Mouse (Mus musculus) limb, embryonic 10.5 days (tissue): Measurements from ENCODE around the gene Josd1. TPM values are rescaled to one million over a fixed set of nuclear protein-coding genes. Genes with fewer than 3 reads are reported as not detected.
A peak's percentile ranks its signal among the peaks of the same experiment; 100 is the strongest.
"Not testable (repeated sequence)": the region's sequence is repeated elsewhere in the genome, so short reads cannot be mapped to it uniquely, and the experiment has no call there.

ENCODE experiments used
- DNase-seq: peaks from one replicate; pipeline ENCODE4 v3.0.0-alpha.2; 2017; ENCODE audit warnings: low spot score
- H3K27ac ChIP-seq: fragments of 300-500 bp; sonication (generic); 2 replicates; pipeline ENCODE4 v1.5.1; 2016; ENCODE audit warnings: mild to moderate bottlenecking
- H3K27me3 ChIP-seq: fragments of 300-500 bp; sonication (generic); 2 replicates; pipeline ENCODE4 v1.6.1; 2016; ENCODE audit warnings: low read depth, mild to moderate bottlenecking; ENCODE audit not compliant: poor library complexity, severe bottlenecking
- H3K36me3 ChIP-seq: fragments of 300-500 bp; sonication (generic); 2 replicates; pipeline ENCODE4 v1.6.1; 2016; ENCODE audit warnings: mild to moderate bottlenecking, moderate library complexity
- H3K4me1 ChIP-seq: fragments of 300-500 bp; sonication (generic); 2 replicates; pipeline ENCODE4 v1.6.1; 2016
- H3K4me3 ChIP-seq: fragments of 300-500 bp; sonication (generic); 2 replicates; pipeline ENCODE4 v1.5.1; 2016; ENCODE audit warnings: mild to moderate bottlenecking, moderate library complexity
- H3K9me3 ChIP-seq: fragments of 300-500 bp; sonication (generic); replicated peaks from 2 replicates; pipeline ENCODE4 v1.6.1; 2016; ENCODE audit warnings: mild to moderate bottlenecking
- WGBS: fragments of 180-500 bp; shearing (Covaris S2); methylation state at CpG from one replicate; pipeline ENCODE4 v1.1.7; 2016; 5-methylcytosine and 5-hydroxymethylcytosine counted together
- polyA plus RNA-seq: library from polyadenylated mRNA; unstranded; fragments of >200 nt; fragmentation: Nextera tagmentation; extraction: Ambion mirVana; gene quantifications from 2 replicates; pipeline ENCODE4 v1.2.1, GENCODE M21; 2016

Gene Josd1
- polyA plus RNA-seq, 1 experiment from 2014 or later, result 24.6 TPM

DNA sequence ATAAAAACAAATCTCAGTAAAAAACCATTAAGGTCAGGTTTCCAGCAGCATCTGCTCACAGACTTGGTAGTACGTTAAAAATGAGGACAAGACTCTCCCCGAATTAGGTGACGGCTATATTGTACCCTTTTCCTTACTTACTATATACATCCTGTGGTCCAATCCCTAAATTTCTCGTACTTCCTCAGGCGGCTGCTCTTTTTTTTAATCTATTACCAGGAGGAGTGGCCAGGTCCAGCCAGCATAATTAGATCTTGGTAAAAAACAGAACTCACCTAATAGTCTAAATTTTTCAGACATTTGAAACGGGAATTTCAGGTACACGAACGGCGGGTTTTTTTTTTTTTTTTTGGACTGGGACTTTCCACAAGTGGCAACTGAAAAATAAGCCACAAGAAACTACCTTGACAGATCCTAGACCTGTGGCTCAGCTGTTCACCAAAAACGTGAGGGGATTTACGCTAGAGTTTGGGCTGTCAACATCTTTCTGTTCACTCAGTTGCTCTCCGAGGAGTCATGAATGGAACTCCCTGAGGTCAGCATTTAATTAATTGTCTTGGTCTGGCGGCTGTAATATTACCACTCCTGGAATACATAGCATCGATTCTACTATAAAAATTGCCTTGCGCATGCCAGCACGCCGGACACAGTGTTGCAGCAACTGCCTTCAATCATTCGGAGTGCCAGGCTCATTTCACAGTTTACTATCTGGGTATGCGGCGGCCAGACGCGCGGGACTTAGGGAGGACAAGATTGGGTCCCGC, 2.1 kb upstream of the Josd1 start:
- DNase-seq, result no peak
- H3K27ac ChIP-seq, result peak overlapping the region; percentile 47; the same call in 1 of the 2 replicates
- H3K27me3 ChIP-seq, result no peaks in the 10 kb centered on the region
- H3K36me3 ChIP-seq, result peaks cover 12% of the 10 kb centered on the region
- 17% methylated on average over 24 of the region's 24 CpGs for WGBS
- peaks cover 65% of the 10 kb centered on the region for H3K4me1 ChIP-seq
- no peaks in the 10 kb centered on the region for H3K9me3 ChIP-seq
- peak overlapping the region; percentile 79 for H3K4me3 ChIP-seq

DNA sequence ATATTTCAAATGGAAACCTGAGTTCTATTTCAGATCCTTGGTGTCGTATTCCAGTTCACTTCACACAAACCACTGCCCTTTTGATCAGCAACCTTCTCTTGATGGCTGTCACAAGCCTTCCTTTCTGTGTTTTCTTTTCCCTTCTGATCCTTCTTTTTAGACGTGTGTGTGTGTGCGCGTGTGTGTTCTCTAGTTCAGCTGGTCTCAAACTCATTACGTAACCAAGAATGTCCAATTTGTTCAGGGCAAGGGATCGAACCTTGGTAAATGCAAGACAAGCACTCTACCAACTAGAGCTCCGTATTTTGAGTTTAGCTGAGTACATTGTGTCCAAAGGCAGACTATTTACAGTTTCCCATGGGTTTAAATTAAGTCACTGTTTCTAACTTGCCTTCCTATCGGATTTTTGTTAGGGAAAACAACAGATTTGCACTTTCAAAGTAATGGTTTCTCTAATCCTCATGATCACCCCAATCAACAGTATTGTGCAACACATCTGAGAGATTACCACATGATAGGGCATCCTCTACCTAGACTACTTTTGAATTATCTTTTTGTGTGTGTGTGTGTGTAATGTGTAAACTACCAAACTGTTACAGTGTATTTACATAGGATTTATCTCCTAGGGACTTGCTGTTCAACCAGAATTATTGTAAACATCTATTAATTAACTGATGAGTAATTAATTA, 693 bp upstream of the Josd1 start:
- 5% methylated on average over 8 of the region's 8 CpGs for WGBS
- no peak for DNase-seq
- Histone ChIP-seq H3K4me1 (peaks cover 69% of the 10 kb centered on the region), H3K9me3 (no peaks in the 10 kb centered on the region), H3K27ac (peak overlapping the region; percentile 95), H3K27me3 (no peaks in the 10 kb centered on the region), H3K4me3 (peak overlapping the region; percentile 92), H3K36me3 (peaks cover 4% of the 10 kb centered on the region; the same call in 1 of the 2 replicates)

DNA sequence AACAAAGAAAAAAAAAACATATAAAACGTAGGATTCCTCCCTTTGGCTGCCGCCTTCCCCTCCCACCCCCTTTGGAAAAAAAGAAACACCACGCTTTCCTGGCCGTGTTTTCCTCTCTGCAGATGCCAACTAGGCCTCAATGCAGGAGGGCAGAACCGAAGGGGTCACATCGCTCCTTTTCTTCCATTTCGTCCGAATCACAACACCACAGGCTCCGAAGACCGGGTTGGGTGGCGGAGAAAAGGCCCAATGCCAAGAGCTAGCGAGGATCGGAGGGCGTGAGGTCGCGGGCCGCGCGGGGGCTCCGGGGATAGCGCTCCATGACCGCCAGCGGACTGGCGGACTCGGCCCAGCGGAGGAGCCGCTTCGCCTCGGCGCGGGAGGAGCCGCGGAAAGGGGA, 544 bp downstream of the Josd1 start:
- peaks cover 10% of the 10 kb centered on the region for H3K36me3 ChIP-seq
- peak overlapping the region; percentile 95 for H3K27ac ChIP-seq
- WGBS, result under 1% methylated on average over 27 of the region's 33 CpGs
- no peaks in the 10 kb centered on the region for H3K9me3 ChIP-seq
- DNase-seq, result peak; percentile 78
- H3K4me1 ChIP-seq, result peaks cover 69% of the 10 kb centered on the region
- H3K27me3 ChIP-seq, result no peaks in the 10 kb centered on the region
- peak overlapping the region; percentile 92 for H3K4me3 ChIP-seq

DNA sequence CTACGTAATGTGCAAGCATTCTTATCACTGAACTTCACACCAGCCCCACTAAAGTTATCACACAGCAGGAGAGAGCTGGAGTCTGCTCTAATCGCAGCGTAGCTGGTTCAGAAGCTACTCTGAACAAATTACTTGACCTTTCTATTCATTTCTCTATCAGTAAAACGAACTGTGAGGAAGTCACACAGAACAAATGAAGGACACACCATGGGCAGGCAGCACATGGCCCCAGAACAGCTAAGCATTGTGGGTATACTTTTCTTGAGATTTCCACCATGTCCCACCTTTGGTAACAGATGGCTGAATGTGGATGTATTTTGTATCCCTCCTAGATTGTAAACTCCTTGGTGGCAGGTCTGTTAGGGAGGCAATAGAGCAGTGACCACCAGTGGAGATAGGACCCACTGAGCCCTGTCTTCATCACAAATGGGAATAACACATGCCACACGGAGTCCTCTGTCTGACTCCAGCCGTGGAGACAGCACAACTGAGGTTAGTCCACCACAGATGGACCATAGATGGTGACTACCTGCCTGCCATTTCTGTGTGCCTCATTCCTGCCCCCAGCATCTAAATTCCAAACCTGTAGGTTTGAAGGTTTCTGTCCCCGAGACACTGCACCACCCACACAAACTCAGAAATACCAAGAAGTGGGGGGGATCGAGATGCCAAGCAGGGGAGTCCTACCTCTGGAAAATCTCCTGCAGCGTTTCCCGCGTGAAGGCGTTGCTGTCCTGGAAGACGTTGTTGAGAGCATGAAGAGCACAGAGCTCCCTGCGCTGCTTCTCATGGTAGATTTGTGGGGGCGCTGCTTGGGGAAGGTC, 1.5 kb downstream of the Josd1 start:
- WGBS, result 28% methylated on average over 15 of the region's 15 CpGs
- DNase-seq, result no peak
- Histone ChIP-seq H3K4me1 (peaks cover 59% of the 10 kb centered on the region), H3K9me3 (no peaks in the 10 kb centered on the region), H3K27me3 (no peaks in the 10 kb centered on the region), H3K36me3 (peaks cover 14% of the 10 kb centered on the region), H3K4me3 (peak overlapping the region; percentile 92), H3K27ac (peak overlapping the region; percentile 95)

DNA sequence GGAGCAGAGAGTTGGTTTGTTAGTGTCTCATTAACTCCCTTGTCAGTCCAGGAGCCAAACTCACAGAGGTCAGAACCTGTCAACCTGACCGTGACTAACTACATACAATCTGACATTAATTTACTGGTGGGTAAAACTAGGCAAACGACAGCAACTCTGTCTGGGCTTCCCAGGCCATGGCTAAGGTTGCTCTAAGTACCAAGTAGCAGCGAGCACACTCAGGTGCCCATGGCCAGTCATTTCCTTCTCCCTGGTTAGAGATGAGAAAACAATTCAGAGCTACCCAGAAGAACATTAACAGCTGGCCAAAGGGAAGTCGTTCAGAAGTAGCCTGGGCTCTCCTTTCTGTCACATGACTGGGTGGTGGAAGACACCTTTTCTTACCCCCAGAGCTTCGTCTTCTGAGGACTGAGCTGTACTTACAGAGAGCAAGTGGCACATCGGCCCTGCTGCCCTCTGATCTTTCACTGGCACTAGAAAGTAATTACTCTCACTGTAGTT, 2.5 kb downstream of the Josd1 start:
- no peaks in the 10 kb centered on the region for H3K27me3 ChIP-seq
- H3K9me3 ChIP-seq, result no peaks in the 10 kb centered on the region
- 28% methylated on average over 6 of the region's 6 CpGs for WGBS
- no peak for DNase-seq
- peaks cover 17% of the 10 kb centered on the region for H3K36me3 ChIP-seq
- H3K4me1 ChIP-seq, result peaks cover 58% of the 10 kb centered on the region
- H3K4me3 ChIP-seq, result peak overlapping the region; percentile 92
- 0 out of 2 replicates have a peak overlapping the region, but pooled peaks have one; percentile 55 for H3K27ac ChIP-seq

DNA sequence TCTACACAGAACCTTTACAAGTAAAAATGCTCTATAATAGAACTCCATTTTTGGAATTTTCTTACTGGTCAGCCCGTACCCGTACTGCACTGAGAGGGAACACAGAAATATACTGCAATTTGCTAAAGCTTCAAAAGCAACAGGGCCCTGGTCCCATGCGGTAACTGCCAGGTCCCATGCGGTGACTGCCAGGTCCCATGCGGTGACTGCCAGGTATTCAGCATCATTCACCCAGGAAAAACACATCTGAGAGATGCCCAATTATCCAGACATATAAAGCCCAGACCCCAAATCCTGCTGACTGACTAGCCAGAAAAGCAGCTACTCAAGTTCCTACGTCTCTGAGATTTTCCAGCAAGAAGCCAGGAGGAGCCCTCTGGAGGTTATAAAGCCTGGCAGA, 3.1 kb downstream of the Josd1 start:
- DNase-seq, result no peak
- WGBS, result 88% methylated on average over 6 of the region's 6 CpGs

DNA sequence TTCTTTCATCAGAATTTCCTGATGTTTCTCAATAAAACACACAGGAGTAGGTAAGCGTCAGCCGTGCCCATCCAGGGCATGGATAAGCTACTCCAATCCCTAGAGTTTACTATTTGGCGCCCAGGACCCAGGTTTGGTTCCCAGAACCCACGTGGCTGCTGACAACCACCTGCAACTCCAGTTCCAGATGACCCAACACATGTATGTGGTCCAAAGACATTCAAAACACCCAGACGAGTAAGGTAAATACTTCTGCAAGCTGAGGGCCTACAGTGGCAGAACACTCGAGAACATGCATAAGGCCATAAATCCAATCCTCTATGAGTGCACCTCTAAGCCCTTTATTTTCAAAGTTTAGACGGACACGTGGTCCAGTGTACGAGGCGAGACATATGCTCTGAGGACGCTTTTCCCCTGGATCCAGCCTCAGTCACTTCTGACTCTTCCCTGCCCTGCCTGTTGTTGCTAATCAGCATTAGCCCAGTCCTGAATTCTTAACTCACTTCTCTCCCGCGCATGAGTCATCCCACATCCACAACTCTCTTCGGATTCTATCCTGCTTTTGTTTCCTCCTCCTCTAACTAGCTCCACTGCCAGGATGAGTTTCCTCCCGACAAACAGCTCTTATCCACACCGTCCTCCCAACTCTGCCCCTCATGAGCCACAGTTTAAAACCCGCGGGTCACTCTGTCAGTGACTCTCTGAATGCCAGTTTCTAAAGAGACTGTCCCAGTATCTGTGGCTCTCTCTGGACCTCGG, 3.8 kb downstream of the Josd1 start:
- H3K36me3 ChIP-seq, result peaks cover 27% of the 10 kb centered on the region
- no peak for DNase-seq
- 81% methylated on average over 19 of the region's 19 CpGs for WGBS
- peak overlapping the region; percentile 92; the same call in 1 of the 2 replicates for H3K4me3 ChIP-seq
- no peak overlapping the region for H3K27ac ChIP-seq
- H3K4me1 ChIP-seq, result peaks cover 46% of the 10 kb centered on the region
- H3K9me3 ChIP-seq, result no peaks in the 10 kb centered on the region
- no peaks in the 10 kb centered on the region for H3K27me3 ChIP-seq

More for the DNA sequence above, 3.1 kb downstream of the Josd1 start:
- Histone ChIP-seq H3K9me3 (no peaks in the 10 kb centered on the region), H3K36me3 (peaks cover 20% of the 10 kb centered on the region), H3K4me3 (peak overlapping the region; percentile 92), H3K27me3 (no peaks in the 10 kb centered on the region), H3K27ac (no peak overlapping the region), H3K4me1 (peaks cover 53% of the 10 kb centered on the region)

DNA sequence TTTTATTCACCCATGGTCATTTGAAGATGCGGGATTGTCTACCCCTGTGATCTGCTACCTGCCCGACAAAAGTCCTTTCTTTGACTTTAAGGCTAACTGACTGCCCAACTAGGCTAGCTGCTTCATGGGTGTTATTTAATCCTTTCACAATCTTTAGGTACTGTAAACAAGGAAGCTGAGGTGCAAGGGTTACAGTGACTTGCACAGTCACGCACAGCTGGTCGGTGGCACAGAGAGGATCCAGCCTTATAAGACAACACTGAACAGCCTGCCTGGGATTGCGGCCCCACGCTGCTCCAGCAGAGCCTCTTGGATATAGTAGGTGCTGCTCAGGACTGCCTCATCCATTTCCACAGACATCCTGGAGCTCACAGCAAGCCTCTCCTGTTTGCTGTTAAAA, 4.6 kb downstream of the Josd1 start:
- Histone ChIP-seq H3K27me3 (no peaks in the 10 kb centered on the region), H3K9me3 (no peaks in the 10 kb centered on the region), H3K4me1 (peaks cover 39% of the 10 kb centered on the region), H3K36me3 (peaks cover 29% of the 10 kb centered on the region), H3K4me3 (no peak overlapping the region), H3K27ac (no peak overlapping the region)
- 92% methylated on average over 6 of the region's 6 CpGs for WGBS
- DNase-seq, result no peak

DNA sequence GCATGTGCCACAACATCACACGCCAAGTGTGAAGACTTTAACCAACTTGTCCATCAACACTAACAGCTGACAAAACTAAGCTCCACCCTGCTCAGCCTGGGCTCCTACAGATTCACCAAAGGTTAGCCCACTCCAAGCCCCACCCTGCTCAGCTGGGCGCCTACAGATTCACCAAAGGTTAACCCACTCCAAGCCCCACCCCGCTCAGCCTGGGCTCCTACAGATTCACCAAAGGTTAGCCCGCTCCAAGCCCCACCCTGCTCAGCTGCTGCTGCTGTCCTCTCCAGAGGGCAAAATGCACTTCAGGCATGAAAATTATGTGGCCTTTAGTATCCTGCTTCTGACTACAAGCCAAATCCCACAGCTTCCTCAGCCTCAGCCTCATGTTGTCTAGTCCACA, 5.7 kb downstream of the Josd1 start:
- H3K9me3 ChIP-seq, result no peaks in the 10 kb centered on the region
- no peak overlapping the region for H3K27ac ChIP-seq
- H3K4me3 ChIP-seq, result no peak overlapping the region
- no peak for DNase-seq
- H3K36me3 ChIP-seq, result peaks cover 41% of the 10 kb centered on the region
- no peaks in the 10 kb centered on the region for H3K27me3 ChIP-seq
- WGBS, result 87% methylated on average over 4 of the region's 4 CpGs
- H3K4me1 ChIP-seq, result peaks cover 39% of the 10 kb centered on the region

DNA sequence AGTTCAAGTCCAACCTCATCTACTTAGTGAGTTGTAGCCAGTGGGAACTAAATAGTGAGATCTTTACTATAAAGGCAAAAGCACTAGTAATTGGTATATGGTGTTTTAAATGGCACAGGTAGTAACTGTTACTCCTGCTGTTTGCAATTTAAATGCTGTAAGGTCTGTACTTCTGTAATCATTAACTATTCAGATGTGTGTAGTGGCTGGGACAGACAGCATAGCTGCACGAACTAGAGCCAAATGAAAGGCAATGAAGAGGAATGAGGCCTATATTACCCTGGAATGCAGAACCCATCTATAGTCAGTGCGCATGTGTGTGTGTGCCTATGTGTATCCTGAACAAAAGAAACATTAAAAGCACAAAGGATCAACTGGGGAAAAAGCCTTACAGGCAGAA, 9.8 kb downstream of the Josd1 start:
- no peaks in the 10 kb centered on the region for H3K9me3 ChIP-seq
- DNase-seq, result no peak
- no peak overlapping the region for H3K27ac ChIP-seq
- WGBS, result 96% methylated on average over 2 of the region's 2 CpGs
- H3K27me3 ChIP-seq, result no peaks in the 10 kb centered on the region
- peaks cover 73% of the 10 kb centered on the region for H3K36me3 ChIP-seq
- no peak overlapping the region for H3K4me3 ChIP-seq
- H3K4me1 ChIP-seq, result 0 out of 2 replicates have a peak, but pooled peaks cover 3% of the 10 kb centered on the region

DNA sequence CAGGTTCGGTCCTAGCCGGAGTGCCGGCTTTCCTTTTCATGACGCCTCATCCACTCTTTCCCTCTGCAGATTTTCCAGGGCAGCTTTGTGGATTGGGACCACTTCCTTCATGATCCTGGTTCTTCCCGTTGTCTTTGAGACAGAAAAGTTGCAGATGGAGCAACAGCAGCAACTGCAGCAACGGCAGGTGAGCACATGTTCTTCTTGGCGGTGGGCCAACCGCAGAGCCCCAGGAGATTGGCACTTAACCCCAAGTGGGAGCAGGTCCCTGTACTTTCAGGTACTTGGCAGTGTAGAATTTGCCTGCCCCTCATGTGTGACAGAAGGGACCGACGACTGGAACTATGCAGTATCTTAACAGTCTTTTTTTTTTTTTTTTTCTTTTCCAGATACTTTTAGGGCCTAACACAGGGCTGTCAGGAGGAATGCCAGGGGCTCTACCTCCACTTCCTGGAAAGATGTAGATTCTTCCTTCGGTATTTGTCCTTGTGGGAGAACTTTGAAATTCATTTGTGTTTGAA, 15.8 kb downstream of the Josd1 start:
- H3K4me3 ChIP-seq, result peak overlapping the region; percentile 94
- H3K4me1 ChIP-seq, H3K27me3 ChIP-seq, DNase-seq, H3K27ac ChIP-seq, H3K9me3 ChIP-seq: not testable (repeated sequence)
- WGBS, result 92% methylated on average over 11 of the region's 11 CpGs
- H3K36me3 ChIP-seq, result peaks cover 64% of the 10 kb centered on the region

DNA sequence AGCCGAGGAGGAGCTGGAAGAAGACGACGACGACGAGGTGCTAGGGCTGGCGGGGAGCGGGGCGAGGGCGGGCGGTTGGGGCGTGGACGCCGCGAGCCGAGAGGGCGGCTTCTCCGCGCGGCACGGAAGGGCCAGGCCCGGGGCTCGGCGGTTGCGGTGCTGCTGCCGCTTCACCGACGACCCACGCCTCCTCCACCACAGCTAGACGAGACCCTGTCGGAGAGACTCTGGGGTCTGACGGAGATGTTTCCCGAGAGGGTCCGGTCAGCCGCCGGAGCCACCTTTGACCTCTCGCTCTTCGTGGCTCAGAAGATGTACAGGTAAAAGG, 16.8 kb downstream of the Josd1 start:
- peak overlapping the region; percentile 94 for H3K4me3 ChIP-seq
- no peak for DNase-seq
- peaks cover 64% of the 10 kb centered on the region for H3K36me3 ChIP-seq
- H3K9me3 ChIP-seq, result no peaks in the 10 kb centered on the region
- no peaks in the 10 kb centered on the region for H3K27me3 ChIP-seq
- peak overlapping the region; percentile 88 for H3K27ac ChIP-seq
- peaks cover 6% of the 10 kb centered on the region for H3K4me1 ChIP-seq
- WGBS, result under 1% methylated on average over 37 of the region's 37 CpGs
